Mouse (Mus musculus) gastrocnemius, postnatal 36 days (tissue): ENCODE measurements around the gene Spock1. TPM values are rescaled to one million over a fixed set of nuclear protein-coding genes. Genes with fewer than 3 reads are reported as not detected.

Experiments used
- DNase-seq, 2 experiments: peaks; one replicate each; pipeline ENCODE4 v3.0.0; 2022
- intact Hi-C: fragments of 180-260 bp; cut with DNase I; formaldehyde crosslinking; loops from one replicate; pipeline ENCODE4 v1.15.1; 2025
- total RNA-seq, 2 experiments: library from RNA; stranded (reverse); gene quantifications; 2 replicates each; pipeline ENCODE4 v1.2.3; 2021

Gene Spock1
- total RNA-seq, 2 experiments from 2014 or later = 0.30 to 1.2 TPM

GRCm38 (mm10) chr13:57736060-57736459 is 172.1 kb downstream of the Spock1 start:
- intact Hi-C loops = no loop called here
- no peak for DNase-seq

- no peak for DNase-seq
These were observed 173.6 kb downstream of the Spock1 start for GRCm38 (mm10) chr13:57734549-57734948.

DNA sequence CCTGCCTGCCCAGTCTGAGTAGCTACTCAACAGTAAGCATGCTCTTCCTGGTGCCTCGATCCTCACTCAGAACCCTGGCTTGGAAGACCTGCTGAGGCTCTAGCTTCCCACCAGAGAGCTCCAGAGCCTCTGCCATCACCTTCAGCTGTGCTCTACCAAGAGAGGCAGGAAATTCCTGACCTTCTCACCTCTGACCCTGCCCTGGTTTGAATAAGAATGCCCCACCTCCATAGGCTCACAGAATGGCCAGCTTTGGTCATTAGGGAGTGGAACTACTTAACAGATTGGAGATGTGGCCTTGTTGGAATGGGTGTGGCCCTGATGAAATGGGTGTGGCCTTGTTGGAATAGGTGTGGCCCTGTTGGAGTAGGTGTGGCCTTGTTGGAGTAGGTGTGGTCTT is 174.6 kb downstream of the Spock1 start:
- intact Hi-C loops = no loop called here
- no peak for DNase-seq

More at GRCm38 (mm10) chr13:57734549-57734948, 173.6 kb downstream of the Spock1 start:
- intact Hi-C loops = no loop called here

- intact Hi-C loops = no loop called here
- no peak for DNase-seq
These were observed 175.9 kb downstream of the Spock1 start for GRCm38 (mm10) chr13:57732251-57732650.

DNA sequence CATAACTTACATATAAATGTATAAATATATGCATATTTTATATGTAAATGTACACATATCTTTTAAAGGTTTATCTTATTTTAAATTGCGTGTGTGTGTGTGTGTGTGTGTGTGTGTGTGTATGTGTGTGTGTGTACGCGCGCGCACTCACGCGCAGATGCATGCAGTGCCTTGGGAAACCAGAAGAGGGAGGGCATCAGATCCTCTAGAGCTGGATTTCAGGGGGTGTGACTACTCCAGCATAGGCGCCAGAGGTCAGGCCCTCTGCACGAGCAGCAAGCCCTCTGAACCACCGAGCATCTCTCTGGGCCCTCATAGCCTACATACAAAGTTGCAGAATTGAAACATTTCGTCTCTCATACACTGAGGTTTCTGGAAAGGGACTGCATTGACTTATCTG is 180.4 kb downstream of the Spock1 start:
- intact Hi-C loops = no loop called here
- DNase-seq = no peak

- DNase-seq = no peak
- intact Hi-C loops = no loop called here
These were observed 181.5 kb downstream of the Spock1 start for GRCm38 (mm10) chr13:57726654-57727053.

DNA sequence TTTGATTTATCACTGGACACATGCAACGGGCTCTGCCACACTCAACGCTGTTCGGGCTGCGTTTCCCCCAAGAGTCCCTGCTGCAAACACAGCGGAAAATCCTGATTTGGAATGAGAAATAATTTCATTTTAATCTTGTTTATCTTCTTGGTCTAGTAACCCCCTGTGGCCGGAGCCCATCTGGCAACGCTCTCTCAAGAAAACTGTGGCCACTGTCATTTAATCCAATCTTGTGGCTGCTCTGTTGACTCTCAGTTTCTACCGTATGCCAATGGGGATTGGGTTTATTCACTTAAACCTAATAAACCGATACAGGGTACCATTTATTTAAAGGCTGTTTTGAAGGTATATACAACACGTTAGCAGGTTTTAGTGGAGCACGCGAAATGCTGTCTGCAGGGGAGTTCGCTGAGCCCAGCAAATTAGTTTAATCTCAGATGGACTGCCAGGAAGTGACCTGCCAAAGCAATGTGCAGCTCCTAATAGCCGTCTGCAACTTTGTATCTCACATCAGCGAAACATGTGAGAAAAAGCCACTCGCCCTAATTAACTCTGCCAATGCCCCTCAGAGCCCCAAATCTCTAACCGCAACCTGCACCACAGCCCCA is 185.7 kb downstream of the Spock1 start:
- no peak for DNase-seq

DNA sequence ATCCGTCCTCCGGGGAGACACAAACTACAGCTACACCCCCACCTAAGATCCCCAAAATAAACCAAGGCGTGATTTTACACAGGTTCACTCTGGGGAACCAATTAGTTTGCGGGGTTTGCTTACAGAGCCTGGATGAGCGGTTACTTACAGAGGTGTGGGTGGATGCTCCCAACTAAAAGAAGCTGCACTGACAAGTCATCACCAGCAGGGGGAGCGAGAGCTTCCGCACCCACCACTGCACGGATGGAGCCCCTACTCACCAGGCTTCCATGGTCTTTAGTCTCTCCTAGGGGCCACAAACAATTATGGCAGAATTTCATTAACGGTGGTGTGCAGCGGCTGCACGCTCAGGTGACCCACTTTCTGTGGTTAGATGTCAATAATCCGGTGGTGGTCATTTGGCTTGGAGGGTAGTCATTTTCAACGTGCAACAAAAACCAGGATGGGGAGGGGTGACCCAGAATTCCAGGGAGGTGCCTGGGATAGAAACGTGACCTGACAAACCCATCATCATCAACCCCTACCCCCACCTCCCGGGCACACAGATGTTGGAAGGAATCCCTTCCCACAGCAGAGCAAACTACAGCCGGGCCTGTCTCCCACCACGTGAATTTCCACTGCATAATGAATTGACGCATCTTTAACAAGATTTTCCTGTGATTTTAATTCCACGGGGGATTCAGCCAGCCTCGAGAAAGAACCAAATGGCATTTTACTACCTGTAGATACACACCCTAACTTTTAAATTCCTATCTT is 186.4 kb downstream of the Spock1 start:
- DNase-seq = no peak
- intact Hi-C loops = no loop called here

More for the DNA sequence above, 185.7 kb downstream of the Spock1 start:
- intact Hi-C loops = no loop called here

DNA sequence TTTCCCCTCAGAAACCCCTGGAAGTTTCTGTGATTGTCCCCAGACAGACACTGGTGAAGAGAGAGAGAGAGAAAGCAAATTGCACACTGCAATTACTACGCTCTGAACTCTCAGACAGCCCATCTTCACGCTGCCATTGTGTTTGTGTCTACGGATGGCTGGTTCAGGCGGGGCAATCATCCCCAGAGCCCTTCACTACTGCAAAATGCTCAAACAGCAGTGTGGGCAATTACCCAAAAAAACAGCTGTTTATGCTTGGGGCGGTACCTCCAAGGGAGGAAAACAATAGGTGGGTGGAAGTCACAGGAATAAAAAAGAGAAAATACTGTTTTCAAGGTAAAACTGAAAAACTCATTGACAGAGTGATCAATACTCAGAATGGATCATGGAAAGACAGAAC is 190.0 kb downstream of the Spock1 start:
- DNase-seq = no peak
- intact Hi-C loops = no loop called here

DNA sequence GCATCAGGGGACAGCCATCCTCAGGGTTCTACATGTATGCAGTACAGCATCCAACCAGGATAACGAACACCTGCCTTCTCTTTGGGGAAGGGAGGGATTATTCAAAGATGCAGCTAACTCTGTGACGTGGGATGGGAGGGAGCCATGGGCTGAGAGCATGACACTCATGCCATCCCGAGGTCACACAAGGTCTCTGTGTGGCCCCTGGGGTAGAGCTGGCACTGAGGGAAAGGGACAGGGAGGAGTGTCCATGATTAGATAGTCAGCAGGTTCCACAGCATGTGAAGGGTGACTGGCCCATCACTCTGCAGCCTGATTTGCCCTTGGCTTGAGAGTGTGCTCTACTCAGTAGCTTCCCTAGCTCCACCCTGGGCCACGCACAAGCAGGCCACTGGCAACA is 195.2 kb downstream of the Spock1 start:
- intact Hi-C loops = no loop called here
- no peak for DNase-seq

GRCm38 (mm10) chr13:57708425-57708824 is 199.7 kb downstream of the Spock1 start:
- intact Hi-C loops = no loop called here

DNA sequence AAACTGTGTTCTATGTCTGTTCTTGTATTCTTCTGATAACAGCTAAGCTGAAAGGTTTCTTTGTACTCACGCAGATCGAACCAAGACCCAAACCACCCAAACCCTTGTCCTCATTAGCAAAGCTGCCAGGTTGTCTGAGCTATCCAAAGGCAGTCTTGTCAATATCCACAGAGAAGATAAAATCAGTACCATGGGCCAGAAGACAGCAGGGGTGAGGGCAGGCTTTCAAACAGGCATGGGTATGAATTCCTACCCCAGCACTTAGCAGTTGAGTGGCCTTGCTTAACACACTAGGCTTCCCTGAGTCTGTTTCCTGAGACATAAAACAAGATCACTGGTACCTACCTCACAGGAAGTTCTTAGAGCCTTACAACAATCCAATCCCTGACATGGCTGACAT is 205.2 kb downstream of the Spock1 start:
- DNase-seq = no peak
- intact Hi-C loops = no loop called here

More at GRCm38 (mm10) chr13:57708425-57708824, 199.7 kb downstream of the Spock1 start:
- DNase-seq = no peak

GRCm38 (mm10) chr13:57696685-57697084 is 211.4 kb downstream of the Spock1 start:
- intact Hi-C loops = no loop called here
- DNase-seq = no peak

DNA sequence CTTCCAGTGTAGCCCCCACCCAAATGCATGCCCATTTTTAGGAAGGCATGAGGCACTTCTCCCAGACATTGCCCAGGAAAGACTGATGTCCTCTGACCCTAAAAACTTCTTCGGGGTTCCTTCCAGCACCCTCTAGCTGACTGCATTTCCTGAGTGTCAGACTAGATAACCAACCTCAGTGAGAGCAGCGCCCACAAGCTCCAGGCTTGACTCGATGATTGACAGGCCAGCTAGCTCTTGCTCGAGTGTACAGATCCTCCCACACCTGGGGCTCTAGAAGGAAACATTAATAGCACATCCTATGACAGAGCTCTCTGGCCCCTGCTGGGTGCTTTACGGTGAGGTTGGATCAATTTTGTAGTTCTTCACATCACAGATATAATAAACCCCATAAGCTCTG is 219.2 kb downstream of the Spock1 start:
- no peak for DNase-seq
- intact Hi-C loops = no loop called here

DNA sequence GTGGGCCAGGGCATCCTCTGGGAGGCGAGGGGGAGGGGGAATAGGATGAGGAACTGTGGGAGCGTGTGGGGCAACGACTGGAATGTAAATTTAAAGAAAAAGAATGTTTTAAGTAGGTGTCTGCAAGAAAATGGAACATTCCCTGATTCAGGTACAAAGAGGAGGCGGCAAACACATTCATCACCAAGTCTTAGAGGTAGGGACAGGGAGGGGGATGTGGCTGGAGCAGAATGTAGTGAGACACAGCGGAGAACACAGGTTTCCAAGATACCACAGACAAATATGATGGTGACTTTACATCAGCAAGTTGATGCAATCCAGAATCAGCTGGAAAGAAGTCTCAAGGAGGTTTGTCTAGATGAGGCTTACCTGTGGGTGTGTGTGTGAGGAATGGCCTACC is 221.7 kb downstream of the Spock1 start:
- intact Hi-C loops = no loop called here
- DNase-seq = no peak

- DNase-seq = no peak
- intact Hi-C loops = no loop called here
These were observed 222.9 kb downstream of the Spock1 start for GRCm38 (mm10) chr13:57685201-57685600.

DNA sequence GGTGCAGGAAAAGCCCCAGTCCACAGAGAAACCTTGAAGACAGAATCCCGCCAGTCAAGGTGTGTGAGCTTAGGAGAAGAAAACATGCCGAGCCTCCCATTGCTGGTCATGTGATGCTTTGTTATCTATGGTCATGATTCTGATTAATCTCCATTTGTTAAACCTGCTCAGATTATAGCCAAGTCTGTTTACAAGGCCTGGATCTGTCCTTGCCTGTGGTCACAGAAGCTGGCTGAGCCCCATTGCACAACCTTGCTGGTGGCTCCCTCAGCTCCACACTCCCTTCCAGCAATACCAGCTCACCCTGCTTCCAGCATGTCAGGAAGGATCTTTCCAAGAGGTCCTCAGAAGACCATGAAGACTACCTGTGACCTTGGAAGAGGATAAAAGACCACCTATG is 228.5 kb downstream of the Spock1 start:
- intact Hi-C loops = no loop called here
- no peak for DNase-seq

- intact Hi-C loops = no loop called here
These were observed 231.3 kb downstream of the Spock1 start for GRCm38 (mm10) chr13:57676820-57677219.

DNA sequence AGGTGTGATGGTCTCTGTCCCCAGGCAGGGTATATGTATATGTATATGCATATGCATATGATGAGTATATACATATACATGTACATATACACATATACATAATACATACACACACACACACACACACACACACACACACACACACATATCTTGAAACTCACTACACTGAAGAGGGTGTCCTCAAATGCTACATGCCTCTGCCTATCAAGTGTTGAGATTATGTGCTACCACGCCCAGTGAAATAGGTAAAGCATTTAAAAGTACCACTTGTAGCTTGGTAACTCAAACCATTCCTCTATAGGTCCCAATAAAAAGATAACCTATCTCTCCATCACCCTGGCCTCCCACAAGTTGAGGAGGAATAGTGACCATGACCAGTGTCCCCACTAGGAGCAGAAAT is 234.7 kb downstream of the Spock1 start:
- no peak for DNase-seq
- intact Hi-C loops = no loop called here

More at GRCm38 (mm10) chr13:57676820-57677219, 231.3 kb downstream of the Spock1 start:
- DNase-seq = no peak

- DNase-seq = no peak
- intact Hi-C loops = no loop called here
These were observed 235.4 kb downstream of the Spock1 start for GRCm38 (mm10) chr13:57672762-57673161.

- no peak for DNase-seq
- intact Hi-C loops = no loop called here
These were observed 236.2 kb downstream of the Spock1 start for GRCm38 (mm10) chr13:57671919-57672318.

- intact Hi-C loops = no loop called here
- DNase-seq = no peak
These were observed 236.8 kb downstream of the Spock1 start for GRCm38 (mm10) chr13:57671322-57671721.
